Mouse (Mus musculus) CH12.LX (cell line): ENCODE data around the gene Tpcn1. TPM values are rescaled to one million over a fixed set of nuclear protein-coding genes. Genes with fewer than 3 reads are reported as not detected.

Experiments used
- DNase-seq: peaks from one replicate; pipeline ENCODE4 v3.0.0-alpha.2; 2013; ENCODE audit errors: extremely low read depth
- H3K27ac ChIP-seq: 2 replicates; pipeline ENCODE4 v1.5.1; 2012; ENCODE audit warnings: low read depth, mild to moderate bottlenecking, control low read depth, moderate library complexity; ENCODE audit not compliant: insufficient read depth
- H3K27me3 ChIP-seq: replicated peaks from 2 replicates; pipeline ENCODE3; 2012; ENCODE audit warnings: inconsistent platforms
- H3K36me3 ChIP-seq, 2 experiments: replicated peaks in 1 of 2; 2 replicates each; pipeline versions ENCODE3 to v1.6.1; 2012; ENCODE audit warnings: inconsistent platforms in 1 of 2, low read length in 1 of 2, mild to moderate bottlenecking in 1 of 2, mixed read lengths in 1 of 2, moderate library complexity in 1 of 2; ENCODE audit not compliant: control insufficient read depth in 1 of 2, insufficient read depth in 1 of 2
- H3K4me1 ChIP-seq, 2 experiments: 2 replicates each; pipeline ENCODE4 v1.6.1; 2012; ENCODE audit warnings: inconsistent platforms in 1 of 2, moderate library complexity in 1 of 2; ENCODE audit not compliant: insufficient read depth in 2 of 2, control insufficient read depth in 1 of 2
- H3K4me2 ChIP-seq: 2 replicates; pipeline ENCODE4 v1.6.1; 2012; ENCODE audit warnings: low read depth, mild to moderate bottlenecking, control low read depth; ENCODE audit not compliant: poor library complexity, insufficient read depth, severe bottlenecking
- H3K4me3 ChIP-seq, 3 experiments: fragments of 150-350 bp in 1 of 3; sonication (generic) in 1 of 3; replicated peaks in 1 of 3; 2 replicates each; pipeline versions ENCODE3 to v1.5.1; 2011 to 2012; ENCODE audit warnings: low read depth in 2 of 3, low read length in 2 of 3, mild to moderate bottlenecking in 2 of 3, moderate library complexity in 2 of 3, control low read depth in 1 of 3, improper control_type of control experiment in 1 of 3, inconsistent platforms in 1 of 3, mixed read lengths in 1 of 3; ENCODE audit not compliant: poor library complexity in 1 of 3
- H3K79me2 ChIP-seq: replicated peaks from 2 replicates; pipeline ENCODE4 v1.6.1; 2012; ENCODE audit warnings: mild to moderate bottlenecking, moderate library complexity; ENCODE audit not compliant: control insufficient read depth, poor library complexity, insufficient read depth, severe bottlenecking; ENCODE audit errors: extremely low read depth
- H3K9ac ChIP-seq: 2 replicates; pipeline ENCODE4 v1.6.1; 2012; ENCODE audit warnings: low read depth, mild to moderate bottlenecking, control low read depth, moderate library complexity; ENCODE audit not compliant: insufficient read depth
- H3K9me3 ChIP-seq: replicated peaks from 2 replicates; pipeline ENCODE3; 2012; ENCODE audit warnings: low read length, inconsistent platforms, mixed read lengths
- BHLHE40 ChIP-seq: IDR thresholded peaks from 2 replicates; pipeline ENCODE4 v1.6.1; 2011; ENCODE audit warnings: mild to moderate bottlenecking, low read depth, low read length, improper control_type of control experiment
- CHD1 ChIP-seq: IDR thresholded peaks from 2 replicates; pipeline ENCODE4 v1.6.1; 2012; ENCODE audit warnings: low read depth, low read length, improper control_type of control experiment, inconsistent platforms
- CHD2 ChIP-seq: IDR thresholded peaks from 2 replicates; pipeline ENCODE4 v1.6.1; 2011; ENCODE audit warnings: low read length, improper control_type of control experiment
- CTCF ChIP-seq, 2 experiments: IDR thresholded peaks in 1 of 2; conservative IDR thresholded peaks in 1 of 2; 2 replicates each; pipeline ENCODE4 v1.5.1; 2011 to 2012; ENCODE audit warnings: low read depth in 2 of 2, low read length in 2 of 2, improper control_type of control experiment in 1 of 2, inconsistent platforms in 1 of 2, mild to moderate bottlenecking in 1 of 2, moderate library complexity in 1 of 2
- E2F4 ChIP-seq: IDR thresholded peaks from 2 replicates; pipeline ENCODE4 v1.6.1; 2011; ENCODE audit warnings: low read depth, low read length, improper control_type of control experiment; ENCODE audit not compliant: insufficient replicate concordance
- ELF1 ChIP-seq: IDR thresholded peaks from 2 replicates; pipeline ENCODE4 v1.6.1; 2014; ENCODE audit warnings: low read depth, mild to moderate bottlenecking, inconsistent platforms, low read length, improper control_type of control experiment
- GABPA ChIP-seq: IDR thresholded peaks from 2 replicates; pipeline ENCODE4 v1.6.1; 2012; ENCODE audit warnings: low read depth, low read length, improper control_type of control experiment, inconsistent platforms; ENCODE audit not compliant: insufficient replicate concordance
- IRF4 ChIP-seq: IDR thresholded peaks from 2 replicates; pipeline ENCODE4 v1.6.1; 2014; ENCODE audit warnings: low read depth, mild to moderate bottlenecking, inconsistent platforms, low read length, improper control_type of control experiment
- JUN ChIP-seq: IDR thresholded peaks from 2 replicates; pipeline ENCODE4 v1.6.1; 2011; ENCODE audit warnings: low read depth, mild to moderate bottlenecking, low read length, improper control_type of control experiment, moderate library complexity; ENCODE audit not compliant: insufficient read depth
- JUND ChIP-seq: conservative IDR thresholded peaks from 2 replicates; pipeline ENCODE4 v1.6.1; 2011; ENCODE audit warnings: low read depth, low read length, improper control_type of control experiment
- KAT2A ChIP-seq: IDR thresholded peaks from 2 replicates; pipeline ENCODE4 v1.6.1; 2012; ENCODE audit warnings: low read length, improper control_type of control experiment, inconsistent platforms; ENCODE audit not compliant: insufficient replicate concordance
- MAX ChIP-seq: IDR thresholded peaks from 2 replicates; pipeline ENCODE4 v1.6.1; 2011; ENCODE audit warnings: low read length, improper control_type of control experiment
- MAZ ChIP-seq: IDR thresholded peaks from 2 replicates; pipeline ENCODE4 v1.6.1; 2012; ENCODE audit warnings: low read depth, mild to moderate bottlenecking, inconsistent platforms, low read length, improper control_type of control experiment, moderate library complexity
- MEF2A ChIP-seq: IDR thresholded peaks from 2 replicates; pipeline ENCODE4 v1.6.1; 2014; ENCODE audit warnings: low read depth, mild to moderate bottlenecking, inconsistent platforms, low read length, improper control_type of control experiment, borderline replicate concordance
- MXI1 ChIP-seq: IDR thresholded peaks from 2 replicates; pipeline ENCODE4 v1.6.1; 2011; ENCODE audit warnings: mild to moderate bottlenecking, low read depth, low read length, improper control_type of control experiment
- NELFE ChIP-seq: IDR thresholded peaks from 2 replicates; pipeline ENCODE4 v1.6.1; 2011; ENCODE audit warnings: low read depth, low read length, improper control_type of control experiment
- NRF1 ChIP-seq: IDR thresholded peaks from 2 replicates; pipeline ENCODE4 v1.6.1; 2014; ENCODE audit warnings: low read depth, mild to moderate bottlenecking, inconsistent platforms, low read length, improper control_type of control experiment, moderate library complexity
- PAX5 ChIP-seq: IDR thresholded peaks from 2 replicates; pipeline ENCODE4 v1.6.1; 2012; ENCODE audit warnings: low read length, inconsistent platforms, mixed read lengths
- POLR2A ChIP-seq: IDR thresholded peaks from 2 replicates; pipeline ENCODE4 v1.6.1; 2011; ENCODE audit warnings: low read depth, mild to moderate bottlenecking, improper control_type of control experiment, low read length
- POLR2AphosphoS2 ChIP-seq: IDR thresholded peaks from 2 replicates; pipeline ENCODE4 v1.6.1; 2011; ENCODE audit warnings: low read depth, low read length, improper control_type of control experiment
- TBP ChIP-seq: conservative IDR thresholded peaks from 2 replicates; pipeline ENCODE4 v1.6.1; 2011; ENCODE audit warnings: low read depth, low read length, improper control_type of control experiment
- TCF12 ChIP-seq: IDR thresholded peaks from 2 replicates; pipeline ENCODE4 v1.6.1; 2014; ENCODE audit warnings: low read depth, mild to moderate bottlenecking, inconsistent platforms, low read length, improper control_type of control experiment
- USF1 ChIP-seq: IDR thresholded peaks from 2 replicates; pipeline ENCODE4 v1.6.1; 2014; ENCODE audit warnings: low read depth, mild to moderate bottlenecking, inconsistent platforms, low read length, improper control_type of control experiment
- ZC3H11A ChIP-seq: IDR thresholded peaks from 2 replicates; pipeline ENCODE4 v1.6.1; 2012; ENCODE audit warnings: low read depth, mild to moderate bottlenecking, inconsistent platforms, low read length, improper control_type of control experiment
- ZMIZ1 ChIP-seq: IDR thresholded peaks from 2 replicates; pipeline ENCODE4 v1.6.1; 2012; ENCODE audit warnings: low read depth, mild to moderate bottlenecking, inconsistent platforms, low read length, improper control_type of control experiment
- ZNF384 ChIP-seq: IDR thresholded peaks from 2 replicates; pipeline ENCODE4 v1.6.1; 2012; ENCODE audit warnings: low read depth, low read length, improper control_type of control experiment, inconsistent platforms
- dilution Hi-C: fragments of 300-500 bp; cut with MboI; formaldehyde crosslinking; loops from 2 replicates; pipeline ENCODE4 v1.14.3; 2020; ENCODE audit warnings: low sequenced_read_pairs; ENCODE audit not compliant: extremely low pct_unique_long_range_greater_than_20kb, extremely low pct_ligation_motif_present
- in situ Hi-C: fragments of 300-500 bp; cut with MboI; formaldehyde crosslinking; loops from 3 replicates; pipeline ENCODE4 v1.14.3; 2019; ENCODE audit warnings: low sequenced_read_pairs, low pct_ligation_motif_present, low pct_unique_long_range_greater_than_20kb, mixed read lengths
- polyA plus RNA-seq: library from polyadenylated mRNA; unstranded; fragments of >175 nt; gene quantifications from 2 replicates; pipeline ENCODE4 v1.2.1, GENCODE M21; 2012; ENCODE audit warnings: low read depth; ENCODE audit not compliant: insufficient read length
- total RNA-seq, 2 experiments: library from RNA; depleted of rRNA; stranded (reverse); fragments of 300-350 nt in 1 of 2; fragments of >200 nt in 1 of 2; gene quantifications; 2 replicates each; pipeline ENCODE4 v1.2.3; 2012 to 2014

Gene Tpcn1
- total RNA-seq (2012; rRNA removed) (1.9 and 2.2 TPM in 2 replicates), total RNA-seq (2014; rRNA removed) (0.90 and 1.0 TPM in 2 replicates), polyA plus RNA-seq (4.2 and 5.4 TPM in 2 replicates)

DNA sequence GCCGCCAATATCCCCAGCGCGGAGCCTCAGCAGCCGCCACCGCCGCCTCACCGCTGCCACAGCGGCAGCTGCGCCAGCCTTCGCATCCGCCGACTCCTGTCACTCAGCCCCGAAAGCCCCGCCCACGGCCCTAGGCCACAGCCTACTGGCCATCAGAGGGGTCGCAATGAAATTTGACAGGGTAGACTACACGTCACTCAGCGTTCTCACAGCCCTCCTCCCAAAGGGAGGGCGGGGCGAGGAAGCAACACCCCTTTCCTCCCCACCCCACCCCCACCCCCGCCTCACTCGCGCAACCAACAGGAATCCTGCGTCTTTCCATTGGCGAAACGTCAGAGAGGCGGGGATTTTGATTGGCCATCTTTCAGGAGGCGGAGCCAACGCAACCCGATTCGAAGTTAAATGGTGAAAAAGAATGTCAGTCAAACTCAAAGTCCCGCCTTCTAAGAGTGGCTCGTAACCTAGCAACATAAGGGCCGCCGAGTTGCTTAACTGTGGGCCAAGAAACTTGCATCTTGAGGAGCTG is at the start of gene Tpcn1, which contains the start of gene Iqcd:
TSS of gene Tpcn1 (minus strand) at position 105 of the 526 bp plus-strand sequence.
TSS of gene Iqcd (plus strand) at position 448 of the 526 bp plus-strand sequence.
- in situ Hi-C loops (no loop called here), dilution Hi-C loops (no loop called here)
- H3K36me3 ChIP-seq, result peaks cover 0 to 8% of the 10 kb centered on the region in 2 experiments
- peak within 1 kb of the TSS; percentile 70 to 75 (median 71) for H3K4me3 ChIP-seq
- peaks cover 10% of the 10 kb centered on the region for H3K27me3 ChIP-seq
- peak within 1 kb of the TSS; percentile 89 for H3K4me2 ChIP-seq
- H3K79me2 ChIP-seq, result no peaks in the 10 kb centered on the region
- TF ChIP-seq BHLHE40, result no peak
- TF ChIP-seq NELFE, result peak; percentile 64
- TF ChIP-seq TCF12, result 0 out of 2 replicates have a peak, but pooled peaks have one; percentile 49
- 0 out of 2 replicates have a peak, but pooled peaks have one; percentile 57 for TF ChIP-seq MXI1
- TF ChIP-seq CHD2, result peak; percentile 95
- TF ChIP-seq ELF1, result peak; percentile 73
- TF ChIP-seq NRF1, result peak; percentile 66
- no peak for TF ChIP-seq USF1
- no peak for TF ChIP-seq ZC3H11A
- peak; percentile 76 for TF ChIP-seq POLR2A
- no peak for TF ChIP-seq ZMIZ1
- TF ChIP-seq JUND, result no peak
- 0 out of 2 replicates have a peak, but pooled peaks have one; percentile 33 for TF ChIP-seq E2F4
- TF ChIP-seq CTCF (conservative IDR thresholded peaks at IDR 0.05 in 1 of 2, IDR thresholded peaks at IDR 0.05 in 1 of 2; ENCODE audit: low read depth in 2 of 2, low read length in 2 of 2), result no peak
- TF ChIP-seq KAT2A, result no peak
- no peak for TF ChIP-seq ZNF384
- TF ChIP-seq MAZ, result peak; percentile 72
- peak; percentile 99 for DNase-seq
- H3K4me1 ChIP-seq, result peaks cover 4 to 42% of the 10 kb centered on the region in 2 experiments
- peaks cover 4% of the 10 kb centered on the region for H3K9me3 ChIP-seq
- H3K27ac ChIP-seq, result no peak within 1 kb of the TSS
- H3K9ac ChIP-seq, result peak within 1 kb of the TSS; percentile 36

DNA sequence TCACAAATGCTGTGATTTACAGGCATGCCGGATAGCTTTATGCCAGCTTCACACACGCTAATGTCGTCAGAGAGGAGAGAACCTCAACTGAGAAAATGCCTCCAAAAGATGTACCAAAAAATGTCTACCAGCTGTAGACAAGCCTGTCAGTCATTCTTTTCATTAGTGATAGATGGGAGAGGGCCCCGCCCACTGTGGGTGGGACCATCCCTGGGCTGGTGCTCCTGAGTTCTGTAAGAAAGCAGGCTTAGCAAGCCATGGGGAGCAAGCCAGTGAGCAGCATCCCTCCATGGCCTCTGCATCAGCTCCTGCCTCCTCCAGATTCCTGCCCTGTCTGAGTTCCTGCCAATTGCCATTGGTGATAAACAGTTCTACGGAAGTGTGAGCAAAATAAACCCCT is 47.2 kb upstream of the Tpcn1 start:
- Histone ChIP-seq H3K9me3 (peaks cover 23% of the 10 kb centered on the region), H3K4me2 (no peak overlapping the region), H3K4me1 (peaks cover 19 to 24% of the 10 kb centered on the region in 2 experiments), H3K36me3 (peaks cover 0 to 6% of the 10 kb centered on the region in 2 experiments), H3K9ac (no peak overlapping the region), H3K27ac (no peak overlapping the region), H3K79me2 (no peaks in the 10 kb centered on the region), H3K4me3 (no peak overlapping the region), H3K27me3 (no peaks in the 10 kb centered on the region)
- no peak for TF ChIP-seq ELF1
- no peak for TF ChIP-seq ZNF384
- TF ChIP-seq TBP, result no peak
- no peak for TF ChIP-seq CHD2
- no peak for TF ChIP-seq KAT2A
- no peak for TF ChIP-seq TCF12
- no peak for TF ChIP-seq CHD1
- no peak for TF ChIP-seq MEF2A
- no peak for TF ChIP-seq POLR2AphosphoS2
- no peak for TF ChIP-seq JUN
- no peak for TF ChIP-seq PAX5
- TF ChIP-seq IRF4, result no peak
- TF ChIP-seq MAX, result no peak
- TF ChIP-seq GABPA, result no peak
- in situ Hi-C loops (no loop called here), dilution Hi-C loops (no loop called here)
- DNase-seq, result no peak
